Mouse (Mus musculus) ES-E14 (cell line): ENCODE results near the gene Gm11595.

ENCODE experiments used
- CHD2 ChIP-seq: IDR thresholded peaks from 2 replicates; pipeline ENCODE4 v1.6.1; 2014; ENCODE audit warnings: mild to moderate bottlenecking, low read depth, low read length, inconsistent platforms
- HCFC1 ChIP-seq: IDR thresholded peaks from 2 replicates; pipeline ENCODE4 v1.6.1; 2012; ENCODE audit warnings: low read length, inconsistent platforms, borderline replicate concordance; ENCODE audit not compliant: insufficient read depth
- MAFK ChIP-seq: IDR thresholded peaks from 2 replicates; pipeline ENCODE4 v1.6.1; 2014; ENCODE audit warnings: mild to moderate bottlenecking, low read depth, low read length, inconsistent platforms; ENCODE audit not compliant: insufficient read depth
- ZNF384 ChIP-seq: IDR thresholded peaks from 2 replicates; pipeline ENCODE4 v1.6.1; 2012; ENCODE audit warnings: low read depth, low read length, inconsistent platforms

GRCm38 (mm10) chr11:99780604-99781003, 7.9 kb upstream of the Gm11595 start, which contains the start of gene Krtap4-8:
- TF ChIP-seq CHD2 (no peak), MAFK (no peak), ZNF384 (no peak), HCFC1 (no peak)
